Mouse (Mus musculus): Measurements from ENCODE around the gene Cyp2ab1. TPM values are rescaled to one million over a fixed set of nuclear protein-coding genes. Genes with fewer than 3 reads are reported as not detected.

The Cyp2ab1 gene
- polyA plus RNA-seq, 1 experiment from 2014 or later = not detected

Other genes with a start within 250 kb of the Cyp2ab1 start
- gene Klhl24, start 227.9 kb downstream of the Cyp2ab1 start, polyA plus RNA-seq (2015; fragmentation: Nextera tagmentation; extraction: Ambion mirVana) = 54.2 and 59.3 TPM in 2 replicates
- gene Yeats2, start 184.3 kb downstream of the Cyp2ab1 start, polyA plus RNA-seq (2015; fragmentation: Nextera tagmentation; extraction: Ambion mirVana) = 24.6 and 27.6 TPM in 2 replicates
- gene Map6d1, start 84.0 kb downstream of the Cyp2ab1 start, polyA plus RNA-seq (2015; fragmentation: Nextera tagmentation; extraction: Ambion mirVana) = 1.1 and 1.8 TPM in 2 replicates
- 91.5 and 94.8 TPM in 2 replicates for gene Parl, start 23.0 kb downstream of the Cyp2ab1 start, polyA plus RNA-seq (2015; fragmentation: Nextera tagmentation; extraction: Ambion mirVana)
- 105 and 114 TPM in 2 replicates for gene Abcc5, start 101.0 kb upstream of the Cyp2ab1 start, polyA plus RNA-seq (2015; fragmentation: Nextera tagmentation; extraction: Ambion mirVana)
- gene Eif2b5, start 173.4 kb upstream of the Cyp2ab1 start, polyA plus RNA-seq (2015; fragmentation: Nextera tagmentation; extraction: Ambion mirVana) = 101 and 112 TPM in 2 replicates
- 31.4 and 35.4 TPM in 2 replicates for gene Dvl3, start 191.6 kb upstream of the Cyp2ab1 start, polyA plus RNA-seq (2015; fragmentation: Nextera tagmentation; extraction: Ambion mirVana)
- gene Ap2m1, start 210.1 kb upstream of the Cyp2ab1 start, polyA plus RNA-seq (2015; fragmentation: Nextera tagmentation; extraction: Ambion mirVana) = 970 and 989 TPM in 2 replicates
- 75.3 TPM in 2 replicates for gene Abcf3, start 223.2 kb upstream of the Cyp2ab1 start, polyA plus RNA-seq (2015; fragmentation: Nextera tagmentation; extraction: Ambion mirVana)

All from forebrain, embryonic 13.5 days (tissue).